Mouse (Mus musculus) ES-Bruce4 (cell line): ENCODE measurements at regions not wholly inside any gene's neighbourhood (a gene's known extent, or its start where the extent isn't known, plus 50 kb on each side); places are given as distances from the start of the nearest gene placed in this dataset.

Experiments
- H3K27ac ChIP-seq: 2 replicates; pipeline ENCODE4 v1.5.1; 2012; ENCODE audit warnings: low read length, inconsistent platforms; ENCODE audit not compliant: insufficient read depth
- H3K27me3 ChIP-seq: 2 replicates; pipeline ENCODE4 v1.6.1; 2012; ENCODE audit warnings: mild to moderate bottlenecking, low read length, inconsistent platforms; ENCODE audit not compliant: control insufficient read depth, poor library complexity, insufficient read depth, severe bottlenecking
- H3K36me3 ChIP-seq: 2 replicates; pipeline ENCODE4 v1.6.1; 2012; ENCODE audit warnings: inconsistent platforms, mild to moderate bottlenecking, low read length, moderate library complexity; ENCODE audit not compliant: control insufficient read depth, poor library complexity, insufficient read depth, severe bottlenecking
- H3K4me1 ChIP-seq: one replicate; pipeline ENCODE4 v1.8.1; 2011; ENCODE audit warnings: low read length; ENCODE audit not compliant: control insufficient read depth, insufficient read depth
- H3K4me3 ChIP-seq: 2 replicates; pipeline ENCODE4 v1.5.1; 2011; ENCODE audit warnings: low read depth, mild to moderate bottlenecking, low read length
- H3K9ac ChIP-seq: 2 replicates; pipeline ENCODE4 v1.6.1; 2012; ENCODE audit warnings: low read depth, mild to moderate bottlenecking, inconsistent platforms; ENCODE audit not compliant: poor library complexity, severe bottlenecking
- H3K9me3 ChIP-seq: replicated peaks from 2 replicates; pipeline ENCODE4 v1.6.1; 2012; ENCODE audit warnings: mild to moderate bottlenecking, low read length, inconsistent platforms; ENCODE audit not compliant: control insufficient read depth, poor library complexity, insufficient read depth, severe bottlenecking
- CTCF ChIP-seq: IDR thresholded peaks from one replicate; pipeline ENCODE4 v1.8.1; 2011; ENCODE audit warnings: low read depth, low read length
- EP300 ChIP-seq: IDR thresholded peaks from 2 replicates; pipeline ENCODE4 v1.6.1; 2011; ENCODE audit warnings: low read depth, low read length; ENCODE audit not compliant: insufficient read depth
- POLR2A ChIP-seq: IDR thresholded peaks from one replicate; pipeline ENCODE4 v1.8.1; 2011; ENCODE audit warnings: low read length; ENCODE audit not compliant: insufficient read depth

DNA sequence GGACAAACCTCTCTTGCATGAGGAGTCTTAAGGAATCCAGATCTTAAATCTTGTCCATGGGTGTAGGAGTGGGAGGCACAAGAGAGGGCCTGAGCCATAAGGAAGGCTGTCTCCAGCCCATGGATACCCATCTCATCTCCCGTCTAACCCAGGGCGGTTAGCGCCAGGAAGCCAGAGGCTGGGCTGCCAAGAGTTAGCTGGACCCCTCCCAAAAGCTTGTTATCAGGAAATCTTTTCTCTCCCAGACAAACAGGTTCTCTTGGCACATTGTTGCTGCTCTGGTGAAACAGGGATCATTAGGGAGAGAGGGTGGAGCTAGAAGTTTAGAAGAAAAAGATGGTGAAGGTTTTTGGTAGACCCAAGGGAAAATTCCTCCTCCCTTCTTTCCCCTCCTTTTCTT is 87.0 kb upstream of the Atp6ap2 start:
- TF ChIP-seq CTCF = no peak
- TF ChIP-seq EP300 = no peak
- no peak for TF ChIP-seq POLR2A
- Histone ChIP-seq H3K4me3 (no peak overlapping the region), H3K27ac (no peak overlapping the region), H3K4me1 (no peaks in the 10 kb centered on the region), H3K27me3 (no peaks in the 10 kb centered on the region), H3K9me3 (no peaks in the 10 kb centered on the region), H3K9ac (no peak overlapping the region), H3K36me3 (no peaks in the 10 kb centered on the region)

DNA sequence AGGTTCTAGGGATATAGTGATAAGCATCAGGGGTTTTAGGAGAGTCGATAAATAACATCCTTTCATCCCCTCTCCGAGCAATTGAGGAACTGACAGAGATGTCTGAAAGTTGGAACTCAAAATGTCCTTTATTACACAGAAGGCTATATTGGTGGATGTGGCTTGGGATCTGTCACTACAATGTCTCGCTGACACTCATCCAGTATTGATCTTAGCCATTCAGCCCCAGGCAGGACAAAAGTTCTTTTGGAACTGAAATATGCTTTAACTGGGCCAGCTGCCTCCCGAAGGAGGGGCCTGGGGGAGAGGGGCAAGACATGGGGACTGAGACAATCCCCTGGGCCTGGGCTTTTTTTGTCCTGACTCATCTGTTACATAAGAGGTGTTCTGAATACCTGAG is 85.2 kb upstream of the Atp6ap2 start:
- TF ChIP-seq EP300 (no peak), POLR2A (no peak), CTCF (no peak)
- Histone ChIP-seq H3K9me3 (no peaks in the 10 kb centered on the region), H3K27me3 (no peaks in the 10 kb centered on the region)

DNA sequence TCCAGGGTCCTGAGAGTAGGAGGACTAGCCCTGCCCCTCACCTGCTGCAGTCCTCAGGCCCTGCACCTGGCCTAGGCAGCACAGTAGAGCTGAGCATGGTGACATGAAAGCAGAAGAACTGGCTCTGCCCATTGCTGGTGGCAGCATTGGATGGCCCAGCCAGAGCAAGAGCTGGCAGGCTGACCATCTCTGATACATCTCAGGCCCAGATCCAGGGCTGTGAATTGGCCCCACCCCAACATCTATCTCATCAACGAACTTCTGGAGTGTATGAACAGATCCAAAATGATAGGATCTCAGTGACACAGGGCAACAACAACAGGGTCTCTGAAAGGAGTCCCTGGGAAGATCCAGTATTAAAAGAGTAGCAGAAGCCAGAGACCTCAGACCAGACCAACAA is 84.0 kb upstream of the Atp6ap2 start:
- Histone ChIP-seq H3K27me3 (no peaks in the 10 kb centered on the region), H3K36me3 (no peaks in the 10 kb centered on the region), H3K4me3 (no peak overlapping the region), H3K9me3 (no peaks in the 10 kb centered on the region), H3K9ac (no peak overlapping the region), H3K4me1 (no peaks in the 10 kb centered on the region), H3K27ac (no peak overlapping the region)
- TF ChIP-seq POLR2A = no peak
- TF ChIP-seq EP300 = no peak
- no peak for TF ChIP-seq CTCF

More for the DNA sequence above, 85.2 kb upstream of the Atp6ap2 start:
- no peaks in the 10 kb centered on the region for H3K36me3 ChIP-seq
- H3K9ac ChIP-seq = no peak overlapping the region
- H3K4me1 ChIP-seq = no peaks in the 10 kb centered on the region
- no peak overlapping the region for H3K4me3 ChIP-seq
- no peak overlapping the region for H3K27ac ChIP-seq

DNA sequence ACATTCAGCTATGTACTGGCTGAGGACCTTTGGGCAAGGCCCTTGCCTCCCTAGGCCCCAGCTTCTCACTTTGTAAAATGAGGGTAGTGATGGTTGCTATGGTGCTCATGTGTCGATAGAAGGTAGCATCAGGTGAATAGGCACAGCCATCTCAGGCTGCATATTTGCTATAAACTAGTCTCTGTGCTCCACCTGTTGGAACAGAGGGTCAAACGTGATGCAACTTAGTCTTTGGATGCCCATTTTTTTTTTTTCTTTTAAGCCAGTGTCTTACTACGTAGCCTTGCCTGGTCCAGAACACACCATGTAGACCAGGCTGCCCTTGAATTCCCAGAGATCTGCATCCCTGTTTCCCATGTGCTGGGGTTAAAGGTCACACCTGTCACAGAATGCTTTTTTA is 76.5 kb upstream of the Atp6ap2 start:
- Histone ChIP-seq H3K4me3 (no peak overlapping the region), H3K9me3 (no peaks in the 10 kb centered on the region), H3K36me3 (no peaks in the 10 kb centered on the region), H3K4me1 (no peaks in the 10 kb centered on the region), H3K27ac (no peak overlapping the region), H3K27me3 (no peaks in the 10 kb centered on the region), H3K9ac (no peak overlapping the region)
- TF ChIP-seq POLR2A (no peak), CTCF (no peak), EP300 (no peak)

DNA sequence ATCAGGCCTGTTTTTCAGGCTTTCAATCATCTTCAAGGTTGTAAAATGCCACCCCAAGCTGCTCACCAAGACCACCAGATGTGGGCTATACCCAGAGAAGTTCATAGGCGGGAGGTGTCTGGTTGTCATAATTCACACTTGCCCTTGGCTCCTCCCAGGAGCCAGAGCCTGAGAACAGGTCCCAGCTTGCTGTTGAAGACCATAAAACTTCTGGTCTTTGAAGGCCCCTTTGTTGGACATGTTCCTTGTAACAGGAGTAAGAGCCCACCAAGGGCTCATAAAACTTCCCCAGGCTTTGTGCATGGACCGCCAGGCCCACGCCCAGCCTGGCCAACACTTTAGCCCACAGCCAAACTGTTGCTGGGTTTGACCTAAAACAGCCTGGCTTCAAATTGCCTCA is 62.6 kb upstream of the Atp6ap2 start:
- H3K27ac ChIP-seq = no peak overlapping the region

DNA sequence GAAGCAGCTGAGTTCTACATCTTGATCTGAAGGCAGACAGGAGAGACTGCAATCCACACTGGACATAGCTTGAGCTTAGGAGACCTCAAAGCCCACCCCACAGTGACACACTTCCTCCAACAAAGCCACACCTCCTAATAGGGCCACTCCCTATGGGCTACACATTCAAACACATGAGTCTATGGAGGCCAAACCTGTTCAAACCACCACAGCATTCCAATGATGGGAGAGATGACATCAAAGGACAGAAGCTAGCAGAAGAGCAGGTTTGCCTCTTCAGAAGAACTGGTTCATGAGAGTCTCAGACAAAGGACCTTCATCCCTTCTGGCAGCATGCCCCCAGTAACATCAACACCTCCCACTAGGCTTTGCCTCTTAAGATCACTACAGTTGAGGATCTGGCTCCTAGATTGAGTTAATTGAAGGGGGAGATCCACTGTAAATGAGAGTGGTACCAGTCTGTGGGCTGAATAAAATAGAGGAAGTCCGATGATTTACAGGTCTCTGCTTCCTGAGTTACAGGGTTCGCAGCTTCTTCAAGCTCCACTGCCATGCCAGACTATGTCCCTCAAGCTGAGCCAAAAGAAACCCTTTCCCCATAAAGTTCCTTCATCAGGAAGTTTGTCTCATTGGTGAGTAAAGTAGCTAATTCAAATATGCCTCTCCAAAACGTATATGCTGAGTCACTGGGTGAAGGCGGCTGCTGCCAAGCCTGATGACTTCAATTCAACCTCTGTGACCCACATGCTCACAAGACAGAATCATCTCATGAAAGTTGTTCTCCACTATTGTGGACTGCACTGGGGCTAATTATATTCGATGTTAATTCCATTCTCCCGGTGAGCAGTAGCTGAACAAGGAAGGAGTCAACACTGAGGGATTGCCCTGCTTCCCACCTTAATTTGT is 56.9 kb upstream of the Atp6ap2 start:
- no peak for TF ChIP-seq POLR2A
- TF ChIP-seq EP300 = no peak
- TF ChIP-seq CTCF = no peak
- no peaks in the 10 kb centered on the region for H3K36me3 ChIP-seq
- 0 out of 2 replicates have a peak overlapping the region, but pooled peaks have one; percentile 8 for H3K27ac ChIP-seq
- H3K4me3 ChIP-seq = no peak overlapping the region
- H3K9me3 ChIP-seq = no peaks in the 10 kb centered on the region
- H3K9ac ChIP-seq = no peak overlapping the region
- H3K4me1 ChIP-seq = peaks cover 3% of the 10 kb centered on the region
- no peaks in the 10 kb centered on the region for H3K27me3 ChIP-seq

More for the DNA sequence above, 62.6 kb upstream of the Atp6ap2 start:
- H3K9ac ChIP-seq = no peak overlapping the region
- no peak overlapping the region for H3K4me3 ChIP-seq
- H3K27me3 ChIP-seq = no peaks in the 10 kb centered on the region
- H3K4me1 ChIP-seq = no peaks in the 10 kb centered on the region
- H3K36me3 ChIP-seq = no peaks in the 10 kb centered on the region
- TF ChIP-seq CTCF = no peak
- no peak for TF ChIP-seq POLR2A
- TF ChIP-seq EP300 = no peak
- no peaks in the 10 kb centered on the region for H3K9me3 ChIP-seq
